Mouse (Mus musculus): Measurements from ENCODE around the gene Ptgfrn.

The Ptgfrn gene

DNA sequence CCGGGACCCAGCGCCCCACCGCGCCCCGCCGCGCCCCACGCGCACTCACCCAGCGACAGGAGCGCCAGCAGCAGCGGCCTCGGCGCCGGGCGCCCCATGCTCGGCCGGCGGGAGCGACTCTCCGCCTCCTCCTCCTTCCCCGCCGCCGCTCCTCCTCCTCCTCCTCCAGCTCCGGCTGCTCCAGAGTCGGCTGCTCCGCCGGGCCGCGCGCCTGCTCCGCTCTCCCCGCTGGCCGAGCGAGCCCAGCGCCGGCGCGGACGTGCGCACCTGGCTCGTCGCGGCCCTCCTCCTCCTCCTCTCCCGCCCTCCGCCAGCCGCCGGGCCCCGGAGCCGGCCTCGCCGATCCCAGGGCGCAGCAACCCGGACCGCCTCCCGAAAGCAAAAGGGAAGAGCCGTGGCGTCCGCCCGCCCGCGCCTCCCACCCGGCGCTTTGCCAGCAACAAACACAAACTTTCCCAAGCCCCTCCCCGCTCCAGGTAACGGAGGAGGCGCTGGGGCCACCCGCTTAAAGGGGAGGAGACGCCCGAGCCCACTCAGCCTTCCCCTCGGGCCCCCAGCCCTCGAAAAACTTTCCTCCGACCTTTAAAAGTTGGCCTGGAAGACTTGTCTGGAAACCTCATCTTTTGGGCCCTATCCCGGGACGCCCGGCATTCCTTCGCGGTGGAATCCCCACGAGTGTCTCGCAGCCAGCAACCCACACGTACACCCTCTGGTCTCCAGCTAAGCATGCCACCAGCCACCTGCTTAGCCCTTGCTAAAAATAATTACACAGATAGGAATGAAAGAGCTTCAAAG is at the start of gene Ptgfrn:
TSS of gene Ptgfrn (minus strand) at position 236 of the 795 bp plus-strand sequence.
- peak; percentile 85 to 90 for DNase-seq

DNA sequence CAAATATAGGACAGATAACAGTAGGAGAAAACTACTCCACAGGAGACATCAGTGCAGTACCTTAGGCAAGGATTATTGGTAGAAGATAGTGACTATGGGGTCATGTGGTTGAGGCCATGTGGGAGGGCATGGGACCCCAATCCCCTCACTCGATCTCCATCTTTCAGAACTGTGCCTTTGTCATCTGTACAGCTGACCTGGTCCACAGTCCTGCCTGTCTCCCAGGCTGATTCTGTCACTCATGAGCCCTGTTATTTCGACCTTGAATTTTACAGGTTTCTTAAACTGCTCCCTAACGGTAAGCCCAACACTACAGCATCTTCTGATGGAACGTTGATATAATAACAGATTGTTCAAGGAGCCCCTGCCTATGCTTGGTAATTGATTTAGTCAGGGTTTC is 49.6 kb upstream of the Ptgfrn start:
- DNase-seq: no peak

DNA sequence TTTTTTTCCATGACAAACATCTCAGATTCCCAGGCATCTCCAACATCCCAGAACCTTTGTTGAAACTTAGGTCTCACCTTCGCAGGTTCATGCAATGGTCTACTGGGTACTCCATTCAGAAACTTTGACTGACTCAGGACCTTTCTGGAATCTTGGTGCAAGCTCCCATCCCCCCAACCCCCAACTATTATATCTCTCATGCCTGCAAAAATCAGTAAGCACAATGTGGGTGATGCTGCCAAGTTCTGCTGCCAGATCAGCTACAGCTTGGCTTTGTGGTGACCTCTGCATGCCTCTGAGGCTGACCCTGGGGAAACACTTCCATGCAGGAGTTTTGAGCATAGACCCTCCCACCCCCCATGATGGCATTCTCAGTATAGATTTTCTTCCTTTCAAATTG is 44.0 kb upstream of the Ptgfrn start:
- no peak for DNase-seq

DNA sequence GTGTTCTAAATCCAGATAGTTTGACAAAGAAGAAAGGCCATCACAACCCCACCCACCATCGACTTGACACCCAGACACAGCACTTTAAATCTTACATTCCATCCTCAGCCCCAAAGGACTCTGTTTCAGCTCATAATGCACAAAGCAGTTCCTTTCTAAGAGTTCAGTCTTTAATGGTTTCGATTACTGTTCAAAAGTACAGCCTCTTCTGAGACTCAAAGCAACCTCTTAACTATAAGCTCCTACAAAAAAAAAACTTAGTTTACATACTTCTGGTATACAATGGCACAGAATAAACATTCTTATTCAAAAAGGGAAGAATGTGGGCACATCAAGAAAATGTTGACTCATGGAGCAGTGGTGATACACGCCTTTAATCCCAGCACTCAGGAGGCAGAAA is 43.3 kb upstream of the Ptgfrn start:
- no peak for DNase-seq

DNA sequence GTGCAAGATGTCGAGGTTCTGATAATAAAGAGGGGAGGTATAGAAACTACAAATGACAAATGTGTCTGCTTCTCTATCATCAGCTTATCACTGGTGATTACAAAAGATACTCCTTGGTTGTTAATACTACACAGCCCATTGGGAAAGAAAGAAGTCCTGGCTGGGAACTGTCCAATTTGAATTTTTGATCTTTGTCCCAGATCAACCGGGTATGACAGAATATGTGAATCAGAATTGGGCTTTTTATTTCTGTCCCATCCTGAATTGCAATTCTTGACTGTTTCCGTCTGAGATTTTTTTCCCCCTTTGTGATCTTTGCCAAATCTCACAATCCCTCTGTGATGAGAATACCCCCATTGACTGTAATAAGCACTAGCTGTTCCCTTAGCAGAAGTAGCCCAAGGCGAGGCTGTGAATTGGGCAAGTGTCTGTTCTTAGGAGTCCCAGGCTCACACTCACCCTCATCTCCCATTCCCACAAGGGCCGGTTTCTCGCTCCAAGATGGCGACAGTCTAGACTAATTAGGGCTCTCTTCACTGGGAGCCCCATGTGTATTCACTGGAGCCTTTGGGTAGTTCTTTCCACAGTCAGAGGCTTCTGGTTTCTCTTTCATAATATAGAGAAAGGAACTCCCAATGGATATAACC is 36.2 kb upstream of the Ptgfrn start:
- no peak for DNase-seq

DNA sequence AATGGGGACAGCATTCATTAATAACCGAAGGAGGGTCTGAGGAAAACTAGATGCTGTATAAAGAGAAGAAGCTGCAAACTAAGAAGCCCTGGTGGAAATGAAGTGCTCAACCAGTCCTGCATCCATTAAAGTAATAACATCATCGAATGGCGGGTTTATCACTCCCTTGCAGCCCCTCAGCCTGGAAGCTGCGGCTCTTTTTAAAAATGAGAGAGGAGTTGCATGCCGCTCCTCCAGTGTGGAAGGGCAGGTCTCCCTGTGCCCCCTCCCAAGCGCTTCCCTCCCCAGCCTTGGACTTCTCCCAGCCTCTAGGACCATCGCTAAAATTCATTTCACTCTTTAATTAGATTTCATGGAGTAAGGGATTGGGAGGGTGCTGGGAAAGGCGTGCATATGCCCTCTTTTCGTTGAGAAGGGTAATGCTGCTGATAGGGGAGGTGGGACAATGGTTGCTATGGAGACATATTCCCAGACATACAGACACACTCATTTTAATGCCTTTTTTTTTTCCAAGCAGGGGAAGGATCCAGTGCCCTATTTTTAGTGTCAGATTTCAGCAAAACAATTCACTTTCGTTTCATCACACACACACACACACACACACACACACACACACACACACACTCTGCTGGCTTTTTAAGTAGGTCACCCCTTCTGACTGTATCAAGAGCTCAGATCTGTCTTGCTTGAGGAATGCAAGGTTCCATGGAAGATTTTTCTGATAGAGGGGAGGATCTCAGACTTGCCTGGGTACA is 35.4 kb upstream of the Ptgfrn start:
- no peak for DNase-seq

DNA sequence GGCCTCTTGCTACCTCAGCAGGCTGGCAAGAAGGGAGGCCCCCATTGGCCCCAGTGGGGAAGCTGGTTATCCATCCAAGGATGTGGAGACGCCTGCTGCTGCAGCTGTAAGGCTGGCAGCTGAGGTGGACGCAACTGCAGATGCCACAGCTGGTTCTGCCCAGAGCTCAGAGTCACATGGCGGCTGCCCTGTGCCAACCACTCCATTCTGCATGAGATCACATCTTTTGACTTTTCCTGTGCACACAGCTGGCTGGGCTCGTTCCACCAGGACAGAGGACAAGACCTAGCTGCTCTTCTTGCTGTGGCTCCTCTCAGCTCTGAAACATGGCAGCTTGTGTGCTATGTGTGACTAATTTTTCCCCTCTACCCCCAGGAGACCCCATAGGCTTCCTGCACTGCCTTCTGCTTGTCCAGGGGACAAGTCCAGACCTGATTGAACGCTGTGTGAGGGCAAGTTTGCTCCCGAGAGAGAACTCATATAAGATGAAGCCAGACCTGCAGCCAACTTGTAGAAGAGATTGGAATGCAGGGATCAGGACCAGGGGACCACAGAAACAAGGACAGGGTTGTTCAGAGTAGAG is 34.4 kb upstream of the Ptgfrn start:
- no peak for DNase-seq

DNA sequence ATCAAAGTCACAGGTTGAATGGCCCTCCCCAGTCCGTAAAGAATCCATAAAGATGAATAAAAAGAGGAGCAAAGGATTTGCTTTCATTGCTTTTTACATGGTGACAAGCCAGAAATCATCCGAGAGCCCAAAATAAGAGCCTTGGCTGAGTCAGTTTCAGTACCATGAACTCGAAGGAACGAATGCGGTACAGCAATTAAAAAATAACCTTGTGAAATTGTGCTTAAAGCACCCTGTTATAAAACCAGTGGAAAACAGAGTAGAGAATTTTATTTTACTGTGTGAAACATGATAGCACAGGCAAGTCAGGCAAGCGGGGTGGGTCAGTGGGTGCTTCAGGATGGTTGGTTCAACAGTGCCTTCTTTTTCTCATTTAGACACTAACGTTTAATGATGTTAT is 33.4 kb upstream of the Ptgfrn start:
- no peak for DNase-seq

DNA sequence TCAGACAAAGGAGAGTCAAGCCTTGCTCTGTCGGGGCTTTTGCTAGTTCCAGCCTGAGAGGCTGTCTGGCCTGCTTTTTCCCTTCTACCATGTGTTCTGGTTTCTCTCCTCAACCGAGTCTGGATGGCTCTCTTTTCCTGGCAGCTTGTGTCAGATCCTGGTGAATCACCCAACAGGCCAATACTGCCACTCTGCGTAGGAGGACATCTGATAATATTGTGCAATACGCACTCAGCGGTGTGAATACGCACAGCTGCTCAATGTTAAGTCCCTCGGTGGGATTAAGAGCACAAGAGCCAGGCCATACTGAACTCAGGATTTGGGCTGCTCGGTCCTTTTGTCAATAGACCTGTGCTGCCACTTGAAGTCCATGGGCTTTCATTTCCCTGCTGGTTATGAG is 31.8 kb upstream of the Ptgfrn start:
- DNase-seq: peak; percentile 42 to 50

DNA sequence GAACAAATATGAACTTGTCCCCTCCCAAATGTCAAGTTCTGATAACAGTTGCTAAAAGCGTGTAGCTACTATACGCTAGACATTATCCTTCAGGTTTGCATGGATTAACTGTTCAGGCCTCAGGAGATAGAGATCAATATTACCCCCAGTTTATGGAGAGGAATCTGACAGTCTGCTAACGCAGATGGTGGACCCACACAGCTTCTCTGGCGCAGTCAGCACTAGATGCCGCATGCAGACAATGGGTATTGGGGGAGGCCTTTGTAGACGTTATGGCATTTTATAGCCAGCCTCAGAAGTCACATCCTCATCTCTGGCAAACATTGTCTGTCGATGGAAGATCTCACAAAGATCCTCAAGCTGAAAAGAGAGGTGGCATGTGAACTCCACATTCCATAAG is 29.9 kb upstream of the Ptgfrn start:
- DNase-seq: no peak

DNA sequence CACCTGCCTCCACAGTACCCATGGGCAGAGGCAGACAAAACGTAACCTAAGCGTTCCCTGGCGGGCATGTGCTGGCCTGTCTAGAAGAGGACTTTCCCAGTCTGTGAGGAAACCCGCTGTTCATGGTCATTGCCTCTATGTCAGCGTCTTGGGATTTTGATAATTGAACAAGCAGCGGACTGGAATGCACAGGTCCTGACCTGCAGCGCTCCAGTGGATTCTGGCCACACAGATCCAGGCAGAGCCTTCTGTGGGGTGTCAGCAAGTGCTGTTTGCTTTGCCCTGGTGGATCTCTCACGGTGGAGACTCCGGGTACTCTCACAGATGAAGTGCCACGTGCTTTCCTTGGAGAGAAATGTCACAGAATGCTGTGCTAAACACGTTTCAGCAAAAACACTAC is 26.4 kb upstream of the Ptgfrn start:
- DNase-seq: no peak

DNA sequence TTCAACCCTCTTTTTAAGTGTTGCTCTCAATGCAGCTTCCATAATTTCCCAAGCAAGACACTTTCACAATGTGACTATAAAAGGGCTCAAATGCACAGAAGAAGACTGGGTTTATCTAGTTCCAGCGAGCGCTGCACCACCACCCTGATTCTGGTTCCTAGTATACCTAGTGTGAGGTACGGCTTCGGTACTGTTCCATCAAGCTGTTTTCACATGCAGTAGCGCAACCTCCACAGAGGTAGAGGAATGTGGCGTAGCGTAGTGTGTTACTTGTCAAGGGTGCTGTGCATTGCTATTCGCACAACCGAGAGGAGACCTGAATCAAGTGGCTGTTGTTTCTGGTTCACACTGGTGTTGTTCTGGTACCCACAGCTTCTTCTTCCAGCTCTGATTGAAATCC is 24.8 kb upstream of the Ptgfrn start:
- DNase-seq: no peak

DNA sequence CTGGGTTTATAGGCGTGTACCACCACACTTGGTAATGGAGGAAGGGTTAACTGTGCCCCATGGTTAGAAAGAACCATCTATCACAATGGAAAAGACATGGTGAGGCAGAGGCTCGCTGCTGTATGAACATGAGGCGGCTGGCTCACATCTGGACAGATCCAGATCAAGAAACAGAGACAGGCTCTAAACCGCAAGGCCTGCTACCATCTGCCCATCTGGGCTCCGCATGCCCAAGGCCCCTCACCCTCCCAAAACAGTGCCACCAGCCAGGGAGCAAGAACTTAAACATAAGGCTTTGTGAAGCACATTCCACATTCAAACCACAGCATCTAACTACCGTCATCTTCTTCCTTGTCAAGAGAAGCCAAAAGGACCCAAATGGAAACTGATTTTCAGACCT is 22.9 kb upstream of the Ptgfrn start:
- DNase-seq: no peak

DNA sequence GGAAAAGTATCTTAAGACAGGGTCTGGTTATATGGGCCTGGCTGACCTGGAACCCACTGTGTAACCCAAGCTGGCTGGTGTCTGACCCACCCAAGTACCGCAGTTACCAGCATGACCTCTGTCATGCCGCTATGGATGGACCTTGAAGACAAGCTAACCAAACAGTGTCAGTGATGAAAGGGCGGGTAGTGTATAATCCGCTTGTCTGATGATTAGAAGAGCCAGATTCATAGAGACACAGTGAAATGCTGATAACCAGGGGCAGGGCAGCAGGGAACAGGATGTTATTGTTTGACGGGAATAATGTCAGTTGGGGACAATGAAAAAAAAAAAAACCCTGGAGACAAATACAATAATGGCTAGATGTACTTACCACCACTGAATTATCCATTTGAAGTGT is 21.7 kb upstream of the Ptgfrn start:
- DNase-seq: no peak

DNA sequence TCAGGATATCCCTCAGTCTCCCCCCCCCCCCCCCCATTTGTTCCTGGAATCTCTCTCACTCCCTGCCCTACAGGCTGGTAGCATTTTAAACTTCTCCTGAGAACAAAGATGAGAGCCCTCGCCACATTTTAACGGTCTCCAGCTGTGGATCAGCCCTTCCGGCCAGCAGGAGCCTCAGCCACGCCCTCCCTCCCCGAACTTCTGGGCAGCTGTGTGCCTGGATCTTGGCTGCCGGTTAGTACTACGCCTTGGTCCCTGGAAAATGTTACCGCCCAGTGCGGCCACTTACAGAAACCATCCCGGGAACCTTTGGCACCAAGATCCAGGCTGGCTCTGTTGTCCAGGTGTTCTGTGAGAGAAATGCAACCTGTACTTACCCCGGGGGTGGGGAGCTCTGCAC is 20.4 kb upstream of the Ptgfrn start:
- DNase-seq: peak; percentile 69 to 83

DNA sequence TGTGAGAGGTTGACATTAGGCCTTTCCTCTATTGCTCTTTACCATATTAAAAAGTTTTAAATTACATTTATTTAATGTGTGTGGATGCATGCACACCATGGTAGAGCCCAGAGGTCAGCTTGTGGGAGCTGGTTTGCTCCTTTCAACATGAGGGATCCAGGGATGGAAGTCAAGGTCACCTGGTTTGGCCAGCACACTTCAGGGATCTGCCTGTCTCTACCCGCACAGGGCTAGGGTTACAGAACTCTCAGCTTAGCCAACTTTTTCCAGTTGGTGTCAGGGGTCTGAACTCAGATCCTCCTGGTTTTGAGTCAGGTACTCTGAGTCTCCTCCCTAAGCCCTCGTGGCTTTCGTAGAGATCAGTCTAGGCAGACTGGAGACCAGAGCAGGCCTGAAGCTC is 19.5 kb upstream of the Ptgfrn start:
- no peak for DNase-seq

DNA sequence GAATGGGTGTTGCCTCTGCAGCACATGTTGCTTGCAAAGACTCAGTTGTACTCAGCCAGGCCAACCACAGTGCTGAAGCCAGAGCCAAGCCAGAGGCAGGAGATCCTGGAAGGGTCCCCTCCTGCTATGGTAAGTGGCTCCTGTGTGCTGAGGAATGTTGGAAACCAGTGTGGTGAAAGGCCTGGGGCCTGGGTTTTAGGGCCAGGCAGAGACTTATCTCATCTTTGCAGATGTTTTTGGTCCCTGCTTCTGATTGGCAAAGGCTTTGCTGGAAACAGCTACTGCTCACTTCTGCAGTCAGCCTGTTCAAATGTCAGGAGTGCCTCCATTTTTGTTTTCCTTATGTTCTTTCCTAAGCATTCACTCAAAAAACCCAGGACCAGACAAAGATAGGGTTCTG is 19.0 kb upstream of the Ptgfrn start:
- DNase-seq: no peak

DNA sequence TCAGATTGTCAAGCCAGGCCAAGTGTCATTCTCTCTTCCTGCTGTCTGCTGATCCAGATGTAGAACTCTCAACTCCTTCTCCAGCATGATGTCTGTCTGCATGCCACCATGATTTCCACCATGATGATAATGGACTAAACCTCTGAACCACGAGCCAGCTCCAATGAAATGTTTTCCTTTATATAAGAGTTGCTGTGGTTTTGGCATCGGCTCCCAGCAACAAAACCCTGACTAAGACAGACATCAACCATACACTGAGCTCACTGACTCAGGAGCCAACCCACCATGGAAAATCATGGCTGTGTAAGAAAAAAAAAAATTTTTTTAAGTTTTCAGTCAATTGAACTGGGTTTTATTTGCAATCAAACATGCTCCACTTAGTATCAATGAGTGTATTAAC is 17.7 kb upstream of the Ptgfrn start:
- no peak for DNase-seq

DNA sequence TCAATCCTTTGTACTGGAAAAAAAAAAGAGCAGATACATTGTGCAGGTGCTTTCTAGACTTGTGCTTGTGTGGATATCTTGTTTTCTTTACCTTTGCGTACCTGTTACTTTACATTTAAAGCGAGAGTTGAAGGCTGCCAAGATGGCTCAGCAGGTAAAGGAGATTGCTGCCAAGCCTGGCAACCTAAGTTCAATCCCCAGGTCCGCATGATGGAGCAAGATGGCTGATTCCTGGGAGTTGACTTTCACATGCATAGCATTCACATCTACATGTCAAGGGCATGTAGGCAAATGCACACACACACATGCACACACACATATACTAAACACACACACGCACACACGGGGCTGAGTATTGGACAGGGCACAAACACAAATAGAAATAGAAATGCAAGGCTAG is 14.6 kb upstream of the Ptgfrn start:
- DNase-seq: no peak

DNA sequence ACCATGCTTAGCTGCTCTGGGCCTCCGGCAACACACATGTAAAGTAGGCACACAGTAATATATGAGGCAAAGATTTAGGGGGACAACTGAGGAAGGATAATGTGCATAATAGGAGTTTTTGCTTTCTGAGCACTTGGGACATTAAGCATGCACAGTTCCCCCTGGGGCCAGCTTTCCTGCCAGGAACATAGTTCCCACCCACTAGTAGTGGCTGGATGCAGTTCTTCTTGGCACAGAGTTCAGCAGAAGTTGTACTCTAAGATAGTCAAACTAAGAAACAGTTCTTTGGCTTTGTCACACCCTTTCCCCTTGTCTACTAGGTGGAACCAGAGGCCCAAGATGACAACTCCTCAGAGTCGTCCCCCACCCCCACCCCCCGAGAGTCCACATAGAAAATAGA is 12.4 kb upstream of the Ptgfrn start:
- no peak for DNase-seq

DNA sequence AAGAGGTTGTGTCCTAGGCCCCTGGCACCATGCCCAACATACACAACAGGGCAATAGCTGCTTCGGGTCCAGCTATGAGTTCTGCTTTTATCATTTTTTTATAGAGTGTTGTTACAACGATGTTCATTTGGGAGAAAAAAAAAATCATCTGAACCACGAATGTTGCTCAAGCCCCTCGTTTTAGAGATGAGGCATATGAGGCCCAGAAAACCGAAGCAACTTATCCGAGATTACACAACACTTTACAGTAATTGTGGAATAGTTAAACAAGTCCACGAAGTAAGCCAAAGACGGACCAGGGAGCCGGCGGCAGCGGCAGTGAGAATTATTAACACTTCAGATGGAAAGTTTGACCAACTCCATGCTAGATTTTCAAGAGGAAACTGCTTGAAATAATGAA is 7.7 kb upstream of the Ptgfrn start:
- no peak for DNase-seq

DNA sequence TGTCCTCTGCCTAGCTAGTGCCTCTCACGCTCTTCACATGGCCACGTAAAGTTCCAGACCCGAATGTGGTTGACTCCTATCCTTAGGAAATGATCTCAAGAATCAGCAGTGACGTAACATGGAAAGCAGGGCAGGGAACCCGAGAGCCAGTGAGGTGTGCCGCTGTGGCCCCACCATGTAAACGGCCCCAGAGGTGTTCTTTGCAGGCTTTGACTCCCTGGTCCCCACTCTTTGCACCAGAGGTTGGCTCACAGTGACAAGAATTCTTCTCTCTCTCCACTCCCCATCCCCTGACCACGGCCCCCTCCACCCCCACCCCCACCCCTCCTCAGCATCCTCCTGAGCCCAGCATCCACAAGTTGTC is 7.3 kb upstream of the Ptgfrn start:
- DNase-seq: no peak
